Mouse (Mus musculus): ENCODE measurements around the gene Mamdc2. TPM values are rescaled to one million over a fixed set of nuclear protein-coding genes. Genes with fewer than 3 reads are reported as not detected.
A peak's percentile ranks its signal among the peaks of the same experiment; 100 is the strongest.

The Mamdc2 gene
- polyA plus RNA-seq, 1 experiment from 2014 or later: 1.0 TPM

DNA sequence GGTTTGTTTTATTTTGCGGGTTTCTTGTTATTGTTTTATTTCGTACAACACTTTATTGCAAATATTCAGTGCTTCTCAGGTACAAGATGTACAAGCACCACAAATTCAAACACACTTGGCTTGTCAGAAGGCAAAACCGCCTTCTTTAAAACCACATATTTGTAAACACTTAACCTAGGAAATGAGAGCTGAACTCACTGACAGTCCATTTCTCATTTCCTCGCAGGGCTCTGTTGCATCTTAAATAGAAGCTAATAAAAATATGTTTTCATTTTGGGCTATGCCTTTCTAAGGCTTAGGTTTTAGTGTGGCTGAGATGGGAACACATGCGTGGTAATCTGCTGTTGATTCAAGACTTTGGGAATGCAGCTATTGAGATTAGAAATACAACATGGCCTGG lies 37.4 kb downstream of the Mamdc2 start:
- 95% methylated on average over 5 of the region's 5 CpGs for WGBS
- Histone ChIP-seq H3K9me3 (replicated peaks) (no peaks in the 10 kb centered on the region), H3K4me2 (no peak overlapping the region), H3K4me1 (no peaks in the 10 kb centered on the region), H3K27me3 (no peaks in the 10 kb centered on the region; the same call in 1 of the 2 replicates), H3K4me3 (no peak overlapping the region), H3K9ac (no peak overlapping the region), H3K36me3 (ENCODE audit: poor library complexity, severe bottlenecking) (no peaks in the 10 kb centered on the region), H3K27ac (no peak overlapping the region)
- ATAC-seq: no peak

DNA sequence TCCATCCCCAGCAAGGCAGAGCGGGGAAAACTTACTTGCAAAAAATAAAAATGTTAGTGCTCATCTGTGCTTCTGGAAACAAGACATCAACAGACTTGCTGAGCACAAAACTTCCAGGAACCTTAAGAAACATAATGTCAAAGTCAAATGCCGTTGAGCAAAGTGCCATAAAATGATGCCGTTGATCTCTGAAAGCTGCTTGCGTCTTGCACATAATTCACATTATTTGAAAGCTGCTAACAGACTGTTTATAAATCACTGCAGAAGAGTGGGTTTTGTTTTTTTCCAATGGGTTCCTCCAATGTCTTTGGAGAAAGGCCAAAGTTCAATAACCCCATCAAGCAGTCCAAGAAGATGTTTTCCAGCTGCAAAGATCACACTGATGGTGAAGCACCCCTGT lies 37.9 kb downstream of the Mamdc2 start:
- H3K9ac ChIP-seq: no peak overlapping the region
- H3K36me3 ChIP-seq (ENCODE audit: poor library complexity, severe bottlenecking): no peaks in the 10 kb centered on the region
- H3K4me3 ChIP-seq: no peak overlapping the region
- ATAC-seq: no peak
- H3K27ac ChIP-seq: no peak overlapping the region
- H3K27me3 ChIP-seq: peaks cover under 1% of the 10 kb centered on the region
- no peaks in the 10 kb centered on the region for H3K9me3 ChIP-seq (replicated peaks)
- H3K4me2 ChIP-seq: no peak overlapping the region
- 89% methylated on average over 4 of the region's 4 CpGs for WGBS
- no peaks in the 10 kb centered on the region for H3K4me1 ChIP-seq

- 37% methylated on average over 12 of the region's 12 CpGs for WGBS
- Histone ChIP-seq H3K9me3 (replicated peaks) (no peaks in the 10 kb centered on the region), H3K9ac (no peak overlapping the region), H3K27ac (no peak overlapping the region), H3K4me3 (no peak overlapping the region), H3K4me2 (no peak overlapping the region), H3K27me3 (peaks cover 11% of the 10 kb centered on the region), H3K36me3 (ENCODE audit: poor library complexity, severe bottlenecking) (no peaks in the 10 kb centered on the region), H3K4me1 (peaks cover 10% of the 10 kb centered on the region)
- peak; percentile 95 for ATAC-seq
Measured at GRCm38 (mm10) chr19:23401469-23402135, 46.6 kb downstream of the Mamdc2 start.

GRCm38 (mm10) chr19:23400485-23400884 lies 47.8 kb downstream of the Mamdc2 start:
- Histone ChIP-seq H3K27ac (no peak overlapping the region), H3K4me3 (no peak overlapping the region), H3K9me3 (replicated peaks) (no peaks in the 10 kb centered on the region), H3K4me1 (peaks cover 10% of the 10 kb centered on the region), H3K9ac (no peak overlapping the region), H3K36me3 (ENCODE audit: poor library complexity, severe bottlenecking) (no peaks in the 10 kb centered on the region), H3K27me3 (peaks cover 11% of the 10 kb centered on the region), H3K4me2 (no peak overlapping the region)
- ATAC-seq: no peak
- WGBS: 77% methylated on average over 5 of the region's 5 CpGs

DNA sequence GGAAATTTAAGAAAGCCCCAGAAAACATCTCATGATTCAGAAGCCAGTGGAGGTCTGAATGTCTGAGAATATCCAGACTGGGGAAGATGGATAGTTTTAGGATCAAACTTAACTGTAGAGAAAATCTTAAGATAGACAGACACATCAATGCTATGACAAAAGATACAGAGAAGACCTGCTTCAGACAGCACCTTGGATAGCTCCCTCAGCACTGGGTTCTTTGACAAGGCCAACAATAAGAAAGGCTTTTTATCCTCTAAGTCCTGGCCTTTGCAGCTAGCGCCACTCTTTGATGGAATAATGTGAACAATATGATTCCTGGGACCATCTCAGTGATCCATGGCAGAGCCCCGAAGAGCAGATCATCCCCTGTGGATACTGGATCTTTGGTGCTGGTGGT lies 52.3 kb downstream of the Mamdc2 start:
- H3K4me2 ChIP-seq: no peak overlapping the region
- no peaks in the 10 kb centered on the region for H3K9me3 ChIP-seq (replicated peaks)
- 0 out of 2 replicates have a peak, but pooled peaks cover 5% of the 10 kb centered on the region for H3K27me3 ChIP-seq
- ATAC-seq: no peak
- H3K36me3 ChIP-seq (ENCODE audit: poor library complexity, severe bottlenecking): no peaks in the 10 kb centered on the region
- 48% methylated on average over 2 of the region's 2 CpGs for WGBS
- no peak overlapping the region for H3K27ac ChIP-seq
- no peaks in the 10 kb centered on the region for H3K4me1 ChIP-seq
- no peak overlapping the region for H3K4me3 ChIP-seq
- H3K9ac ChIP-seq: no peak overlapping the region

- Histone ChIP-seq H3K4me1 (no peaks in the 10 kb centered on the region), H3K4me3 (no peak overlapping the region), H3K9me3 (replicated peaks) (no peaks in the 10 kb centered on the region), H3K27ac (no peak overlapping the region), H3K9ac (no peak overlapping the region), H3K36me3 (ENCODE audit: poor library complexity, severe bottlenecking) (no peaks in the 10 kb centered on the region), H3K4me2 (no peak overlapping the region), H3K27me3 (0 out of 2 replicates have a peak, but pooled peaks cover 2% of the 10 kb centered on the region)
- no peak for ATAC-seq
- WGBS: 76% methylated on average over 1 of the region's 1 CpGs
Measured at GRCm38 (mm10) chr19:23394597-23394996, 53.6 kb downstream of the Mamdc2 start.

DNA sequence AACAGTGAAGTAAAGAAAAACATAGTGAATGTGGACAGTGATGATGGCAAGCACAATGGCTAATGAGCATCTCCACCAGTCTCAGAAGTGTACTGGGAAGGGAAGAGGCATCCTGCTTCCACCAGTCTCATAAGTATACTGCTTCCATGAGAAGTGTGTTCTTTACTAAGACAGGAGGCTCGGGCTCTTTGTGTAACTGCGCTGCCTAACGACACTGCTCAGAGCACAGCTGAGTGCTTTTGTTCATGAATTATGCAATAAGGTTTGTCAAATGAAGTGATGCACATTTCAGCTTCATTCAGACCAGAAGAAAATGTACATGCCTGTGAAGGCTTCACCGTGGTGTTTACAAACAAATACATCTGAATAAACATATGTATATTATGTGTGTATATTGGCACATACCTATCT lies 59.4 kb downstream of the Mamdc2 start:
- H3K4me2 ChIP-seq: no peak overlapping the region
- H3K9ac ChIP-seq: no peak overlapping the region
- 0 out of 2 replicates have a peak overlapping the region, but pooled peaks have one; percentile 14 for H3K27ac ChIP-seq
- no peaks in the 10 kb centered on the region for H3K27me3 ChIP-seq
- no peaks in the 10 kb centered on the region for H3K9me3 ChIP-seq (replicated peaks)
- H3K36me3 ChIP-seq (ENCODE audit: poor library complexity, severe bottlenecking): no peaks in the 10 kb centered on the region
- 0 out of 2 replicates have a peak, but pooled peaks cover 4% of the 10 kb centered on the region for H3K4me1 ChIP-seq
- ATAC-seq: peak; percentile 93
- WGBS: 14% methylated on average over 4 of the region's 4 CpGs
- no peak overlapping the region for H3K4me3 ChIP-seq

DNA sequence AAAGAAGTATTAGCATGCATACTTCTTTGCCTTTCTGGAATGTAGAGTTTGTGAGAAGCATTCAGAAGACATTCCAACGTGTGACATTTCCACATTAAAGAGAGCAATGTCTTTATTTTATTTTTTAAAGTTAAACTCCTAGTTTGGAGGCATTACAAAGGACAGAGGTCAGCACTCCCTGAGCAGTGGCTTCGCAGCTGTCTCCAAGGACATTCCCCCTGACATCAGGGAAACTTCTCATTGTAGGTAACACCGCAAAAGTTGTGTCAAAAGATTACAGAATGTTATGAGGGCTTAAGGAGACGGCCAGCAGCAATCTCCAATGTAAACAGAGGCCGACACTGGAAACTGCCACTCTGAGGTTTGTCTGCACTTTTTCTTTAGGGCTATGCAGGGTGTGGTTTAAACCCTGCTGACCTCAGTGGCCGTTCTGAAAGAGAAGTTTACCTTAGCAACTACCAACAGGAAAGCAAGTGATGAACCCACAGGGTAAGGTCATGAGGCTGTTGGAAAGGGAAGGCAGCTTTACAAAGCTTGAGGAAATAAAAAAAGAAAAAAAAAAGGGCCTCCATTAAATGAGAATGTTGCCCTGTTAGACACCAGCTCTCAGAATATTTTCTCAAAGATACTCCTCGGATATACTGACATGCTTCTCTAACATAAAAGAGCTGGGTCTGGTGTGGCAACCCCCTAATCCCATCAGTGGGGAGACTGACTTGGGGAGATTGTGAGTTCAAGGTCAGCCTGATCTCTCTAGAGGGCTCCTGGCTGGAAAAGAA lies 60.0 kb downstream of the Mamdc2 start:
- no peaks in the 10 kb centered on the region for H3K27me3 ChIP-seq
- 0 out of 2 replicates have a peak, but pooled peaks have one; percentile 24 for ATAC-seq

GRCm38 (mm10) chr19:23382396-23382795 lies 65.8 kb downstream of the Mamdc2 start:
- Histone ChIP-seq H3K4me3 (no peak overlapping the region), H3K9me3 (replicated peaks) (no peaks in the 10 kb centered on the region), H3K4me2 (no peak overlapping the region), H3K4me1 (no peaks in the 10 kb centered on the region), H3K27me3 (no peaks in the 10 kb centered on the region), H3K36me3 (ENCODE audit: poor library complexity, severe bottlenecking) (no peaks in the 10 kb centered on the region), H3K9ac (no peak overlapping the region), H3K27ac (no peak overlapping the region)
- ATAC-seq: no peak
- 89% methylated on average over 2 of the region's 2 CpGs for WGBS

More for the DNA sequence above, 60.0 kb downstream of the Mamdc2 start:
- Histone ChIP-seq H3K27ac (0 out of 2 replicates have a peak overlapping the region, but pooled peaks have one; percentile 14), H3K4me1 (0 out of 2 replicates have a peak, but pooled peaks cover 4% of the 10 kb centered on the region), H3K36me3 (ENCODE audit: poor library complexity, severe bottlenecking) (no peaks in the 10 kb centered on the region), H3K4me2 (no peak overlapping the region), H3K9me3 (replicated peaks) (no peaks in the 10 kb centered on the region), H3K9ac (no peak overlapping the region), H3K4me3 (no peak overlapping the region)
- 52% methylated on average over 7 of the region's 7 CpGs for WGBS

DNA sequence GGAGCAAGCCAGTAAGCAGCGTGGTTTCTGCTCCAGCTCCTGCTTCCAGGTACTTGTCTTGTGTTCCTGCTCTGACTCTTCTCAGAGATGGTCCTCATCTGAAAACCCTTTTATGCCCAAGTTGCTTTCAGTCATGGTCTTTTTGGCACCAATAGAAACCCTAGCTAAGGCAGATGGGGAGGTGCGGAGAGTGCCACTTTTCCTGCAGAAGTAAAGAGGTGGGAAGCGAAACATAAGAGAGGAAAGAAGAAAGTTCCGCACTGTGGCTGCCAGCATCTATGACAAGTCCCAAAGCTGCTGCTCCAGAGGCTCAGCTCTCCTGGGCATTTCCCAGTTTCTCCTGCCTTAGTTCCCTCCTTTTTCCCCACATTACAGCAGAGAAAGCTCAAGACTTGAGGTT lies 67.3 kb downstream of the Mamdc2 start:
- no peaks in the 10 kb centered on the region for H3K27me3 ChIP-seq
- H3K9ac ChIP-seq: no peak overlapping the region
- H3K36me3 ChIP-seq (ENCODE audit: poor library complexity, severe bottlenecking): no peaks in the 10 kb centered on the region
- ATAC-seq: no peak
- H3K4me3 ChIP-seq: no peak overlapping the region
- WGBS: 97% methylated on average over 4 of the region's 4 CpGs
- H3K9me3 ChIP-seq (replicated peaks): no peaks in the 10 kb centered on the region
- no peak overlapping the region for H3K4me2 ChIP-seq
- H3K27ac ChIP-seq: no peak overlapping the region
- H3K4me1 ChIP-seq: peaks cover 10% of the 10 kb centered on the region; the same call in 1 of the 2 replicates

- WGBS: 90% methylated on average over 8 of the region's 8 CpGs
Measured at GRCm38 (mm10) chr19:23379752-23380504, 68.3 kb downstream of the Mamdc2 start.

More at GRCm38 (mm10) chr19:23379752-23380504, 68.3 kb downstream of the Mamdc2 start:
- H3K4me3 ChIP-seq: no peak overlapping the region
- H3K4me1 ChIP-seq: peaks cover 12% of the 10 kb centered on the region; the same call in 1 of the 2 replicates
- no peaks in the 10 kb centered on the region for H3K27me3 ChIP-seq
- H3K4me2 ChIP-seq: no peak overlapping the region
- no peaks in the 10 kb centered on the region for H3K9me3 ChIP-seq (replicated peaks)
- H3K36me3 ChIP-seq (ENCODE audit: poor library complexity, severe bottlenecking): no peaks in the 10 kb centered on the region
- H3K9ac ChIP-seq: no peak overlapping the region
- no peak overlapping the region for H3K27ac ChIP-seq
- ATAC-seq: no peak
